Mouse (Mus musculus): Measurements from ENCODE around the gene Zbtb3.

Zbtb3 gene

GRCm38 (mm10) chr19:8839103-8839907 is 37.0 kb downstream of the Zbtb3 start, which contains the start of gene Gng3:
Gene Gng3 (minus strand): TSS chr19:8839194.
- DNase-seq (ENCODE audit: extremely low spot score, low read depth, low spot score), result no peak

DNA sequence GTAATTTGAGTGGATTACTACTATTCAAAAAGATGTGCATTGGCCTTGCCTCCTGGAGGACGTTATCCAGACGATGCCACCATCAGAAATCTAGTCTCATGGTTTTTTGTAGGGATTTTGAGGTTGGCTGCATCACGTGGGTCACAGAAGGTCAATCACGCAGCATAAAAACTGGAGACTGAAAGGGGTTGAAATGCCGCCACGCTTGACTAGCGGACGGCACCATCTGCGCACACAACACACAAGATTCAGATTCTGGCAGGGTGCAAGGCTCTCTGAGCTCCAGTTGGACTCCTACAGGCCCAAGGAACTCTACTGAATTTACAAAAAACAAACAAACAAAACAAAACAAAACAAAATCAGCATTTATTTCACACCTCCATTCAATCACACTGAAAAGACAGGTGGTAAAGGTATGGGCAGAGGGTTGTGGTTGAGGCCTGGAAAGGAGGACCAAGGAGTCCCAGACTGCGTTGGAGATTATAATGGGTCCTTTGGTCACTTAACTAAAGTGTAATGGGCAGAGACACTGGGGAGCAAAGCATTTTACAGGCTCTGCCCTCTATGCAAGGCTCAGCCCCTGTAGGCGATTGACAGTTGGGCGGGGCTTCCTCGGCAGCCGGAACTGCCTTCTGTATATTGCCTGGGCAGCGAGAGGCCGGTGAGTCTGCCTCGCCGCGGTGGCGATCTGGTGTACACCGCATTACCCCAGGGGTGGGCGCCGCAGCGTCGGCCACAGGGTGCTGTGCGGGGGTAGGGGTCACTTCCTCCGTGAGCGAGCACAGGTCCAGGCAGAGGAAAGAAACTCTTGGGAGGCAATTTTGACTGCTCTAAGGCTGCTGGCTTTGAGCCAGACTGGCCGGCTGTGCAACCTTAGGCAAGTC is 37.8 kb downstream of the Zbtb3 start:
- DNase-seq (ENCODE audit: extremely low spot score, low read depth, low spot score), result no peak

- DNase-seq (ENCODE audit: extremely low spot score, low read depth, low spot score), result no peak
Observed at GRCm38 (mm10) chr19:8841012-8841411, 38.7 kb downstream of the Zbtb3 start.

DNA sequence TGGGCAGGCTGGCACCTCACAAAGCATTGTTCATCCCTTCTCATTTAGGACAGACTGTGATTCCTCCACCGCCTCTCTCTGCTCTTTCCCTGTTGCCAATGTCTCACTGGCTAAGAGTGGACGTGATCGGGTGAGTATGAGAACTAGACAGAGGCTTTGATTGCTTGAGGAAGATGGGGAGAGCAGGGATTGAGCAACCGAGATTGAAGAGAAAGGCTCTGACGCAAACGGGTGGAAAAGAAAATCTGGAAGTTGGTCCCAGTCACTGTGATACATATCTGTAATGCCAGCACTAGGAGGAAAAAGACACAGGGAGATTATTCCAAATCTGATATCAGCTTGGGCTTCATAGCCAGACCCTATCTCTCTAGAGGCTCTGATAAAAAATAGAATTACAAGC is 40.6 kb downstream of the Zbtb3 start:
- no peak for DNase-seq (ENCODE audit: extremely low spot score, low read depth, low spot score)

GRCm38 (mm10) chr19:8844371-8845129 is 42.2 kb downstream of the Zbtb3 start:
- no peak for DNase-seq (ENCODE audit: extremely low spot score, low read depth, low spot score)

GRCm38 (mm10) chr19:8848356-8848755 is 46.0 kb downstream of the Zbtb3 start:
- no peak for DNase-seq (ENCODE audit: extremely low spot score, low read depth, low spot score)

DNA sequence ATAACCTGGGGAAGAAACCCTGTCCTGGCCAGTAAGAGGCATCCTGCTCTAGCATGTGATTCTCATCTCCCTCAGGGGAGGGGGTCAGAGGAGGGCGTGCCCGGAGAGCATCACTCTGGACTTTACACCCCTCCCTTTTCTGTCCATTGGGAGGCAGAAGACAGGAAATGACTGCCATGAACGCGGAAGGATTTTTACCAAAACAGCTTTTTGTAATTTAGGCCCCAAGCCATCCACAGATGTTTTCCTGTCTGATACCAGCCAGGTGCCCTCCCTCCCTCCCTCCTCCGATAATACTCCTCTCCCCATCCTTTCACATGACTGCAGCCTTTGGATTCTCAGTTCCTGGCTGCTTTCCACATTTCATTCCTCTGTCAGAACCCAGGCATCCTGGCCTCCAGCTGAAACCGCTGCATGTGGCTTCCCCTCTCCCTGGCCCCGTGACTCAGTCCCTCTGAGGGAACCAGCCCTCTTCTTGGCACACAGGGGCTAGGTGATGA is 48.1 kb downstream of the Zbtb3 start, which contains the start of gene Lrrn4cl:
Lrrn4cl (plus strand) TSS at position 367 of the 500 bp plus-strand sequence.
- no peak for DNase-seq (ENCODE audit: extremely low spot score, low read depth, low spot score)

DNA sequence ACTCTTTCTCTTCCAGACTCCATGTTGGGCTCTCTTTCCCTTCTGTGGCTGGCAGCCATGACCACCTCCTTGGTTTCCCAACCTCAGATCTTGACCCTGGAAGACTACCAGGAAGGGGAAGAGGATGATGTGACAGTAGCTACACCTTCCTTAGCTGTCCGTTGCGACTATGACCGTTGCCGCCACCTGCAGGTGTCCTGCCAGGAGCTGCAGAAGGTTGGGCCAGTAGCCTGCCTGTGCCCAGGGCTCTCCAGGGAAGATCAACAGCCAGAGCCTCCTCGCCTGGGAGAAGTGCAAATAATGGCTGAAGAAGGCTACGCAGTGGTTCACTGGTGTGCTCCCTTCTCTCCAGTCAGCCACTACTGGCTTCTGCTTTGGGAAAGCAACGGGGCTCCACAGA is 49.3 kb downstream of the Zbtb3 start:
- DNase-seq (ENCODE audit: extremely low spot score, low read depth, low spot score), result no peak

GRCm38 (mm10) chr19:8852236-8852928 is 50.0 kb downstream of the Zbtb3 start:
- no peak for DNase-seq (ENCODE audit: extremely low spot score, low read depth, low spot score)

GRCm38 (mm10) chr19:8853117-8853516 is 50.8 kb downstream of the Zbtb3 start:
- DNase-seq (ENCODE audit: extremely low spot score, low read depth, low spot score), result no peak

Measured in hindlimb bud, embryonic 11.5 days (tissue).